Mouse (Mus musculus): Measurements from ENCODE around the gene Myzap.
"Not testable (repeated sequence)": the region's sequence is repeated elsewhere in the genome, so short reads cannot be mapped to it uniquely, and the experiment has no call there.

DNA sequence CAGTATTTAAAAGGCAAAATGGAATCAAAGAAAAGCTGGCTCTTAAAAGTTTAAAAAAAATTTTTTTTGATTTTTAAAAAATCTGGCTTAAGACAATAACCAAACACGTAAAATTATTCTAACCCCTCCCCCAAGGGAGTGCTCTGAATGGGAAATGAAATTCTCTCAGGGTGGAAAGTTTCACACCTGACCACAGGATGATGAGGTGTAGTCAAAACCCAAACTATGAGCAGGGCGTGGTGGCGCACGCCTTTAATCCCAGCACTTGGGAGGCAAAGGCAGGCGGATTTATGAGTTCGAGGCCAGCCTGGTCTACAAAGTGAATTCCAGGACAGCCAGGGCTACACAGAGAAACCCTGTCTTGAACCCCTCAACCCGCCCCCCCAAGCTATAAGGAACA lies 108.3 kb downstream of the Myzap start:
- not testable (repeated sequence) for TF ChIP-seq CTCF, EP300 (IDR thresholded peaks at IDR 0.05; ENCODE audit: low read depth)
